Mouse (Mus musculus): Measurements from ENCODE around the gene Bcl7c. TPM values are rescaled to one million over a fixed set of nuclear protein-coding genes. Genes with fewer than 3 reads are reported as not detected.
"Not testable (repeated sequence)": the region's sequence is repeated elsewhere in the genome, so short reads cannot be mapped to it uniquely, and the experiment has no call there.

Bcl7c gene
- polyA plus RNA-seq, 1 experiment = not detected

DNA sequence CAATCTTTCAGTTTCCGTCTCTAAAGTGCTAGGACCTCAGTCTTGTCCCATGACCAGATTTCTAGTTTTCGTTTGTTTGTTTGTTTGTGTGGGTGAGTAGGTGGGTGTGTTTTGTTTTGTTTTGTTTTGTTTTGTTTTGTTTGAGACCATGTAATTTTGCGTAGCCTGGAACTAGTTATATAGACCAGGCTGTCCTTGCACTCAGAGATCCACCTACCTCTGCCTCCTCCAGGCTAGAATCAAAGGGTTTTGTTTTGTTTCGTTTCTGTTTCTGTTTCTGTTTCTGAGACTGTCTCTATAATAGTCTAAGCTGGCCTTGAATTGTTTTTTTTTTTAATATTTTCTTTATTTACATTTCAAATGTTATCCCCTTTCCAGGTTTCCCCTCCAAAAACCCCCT is 62.4 kb downstream of the Bcl7c start:
- H3K27ac ChIP-seq (ENCODE audit: insufficient read depth, low read depth, low read length) = no peak overlapping the region
- no peak for TF ChIP-seq CTCF (IDR thresholded peaks at IDR 0.05; ENCODE audit: insufficient read depth, low read depth, low read length)
- TF ChIP-seq POLR2A (IDR thresholded peaks at IDR 0.05; ENCODE audit: insufficient read depth, low read depth, low read length) = no peak
- H3K4me3 ChIP-seq (ENCODE audit: insufficient read depth, low read depth, low read length) = no peak overlapping the region
- WGBS = 50% methylated on average over 4 of the region's 4 CpGs
- no peaks in the 10 kb centered on the region for H3K4me1 ChIP-seq (ENCODE audit: control insufficient read depth, insufficient read depth, low read length)

DNA sequence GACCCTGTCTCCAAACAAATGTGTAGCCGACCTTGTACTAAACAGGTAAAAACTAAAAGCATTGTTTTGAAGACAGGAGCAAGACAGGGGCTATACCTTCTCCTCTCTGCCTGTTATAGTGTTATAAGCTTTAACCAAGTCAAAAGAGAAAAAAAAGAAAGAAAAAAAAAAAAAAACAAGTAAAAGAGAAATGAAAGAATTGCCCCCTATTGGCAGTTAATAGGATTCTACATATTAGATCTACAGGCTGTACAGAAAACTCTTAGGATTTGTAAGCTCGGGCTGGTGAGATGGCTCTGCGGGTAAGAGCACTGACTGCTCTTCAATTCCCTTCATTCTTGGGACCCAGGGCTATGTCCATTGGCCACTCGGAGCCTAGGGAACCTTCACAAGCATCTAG is 66.5 kb downstream of the Bcl7c start:
- no peak overlapping the region for H3K4me3 ChIP-seq (ENCODE audit: insufficient read depth, low read depth, low read length)
- TF ChIP-seq POLR2A (IDR thresholded peaks at IDR 0.05; ENCODE audit: insufficient read depth, low read depth, low read length) (no peak), CTCF (IDR thresholded peaks at IDR 0.05; ENCODE audit: insufficient read depth, low read depth, low read length) (no peak)
- H3K4me1 ChIP-seq (ENCODE audit: control insufficient read depth, insufficient read depth, low read length) = peaks cover 4% of the 10 kb centered on the region
- 67% methylated on average over 4 of the region's 4 CpGs for whole genome bisulfite sequencing
- H3K27ac ChIP-seq (ENCODE audit: insufficient read depth, low read depth, low read length) = no peak overlapping the region

DNA sequence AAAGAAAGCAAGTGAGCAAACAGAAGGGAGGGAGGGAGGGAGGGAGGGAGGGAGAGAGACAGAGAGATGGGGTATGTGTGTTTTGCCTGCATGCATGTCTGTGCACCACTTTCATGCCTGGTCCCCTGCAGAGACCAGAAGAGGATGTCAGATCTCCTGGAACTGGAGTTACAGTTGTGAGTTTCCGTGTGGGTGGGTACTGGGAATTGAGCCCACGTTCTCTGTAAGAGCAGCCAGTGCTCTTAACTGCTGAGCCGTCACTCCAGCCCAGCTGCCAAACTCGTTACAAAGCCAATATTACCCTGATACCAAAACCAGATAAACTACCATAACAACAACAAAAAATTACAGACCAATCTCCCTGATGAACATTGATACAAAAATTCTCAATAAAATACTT is 67.5 kb downstream of the Bcl7c start:
- Histone ChIP-seq H3K27ac (ENCODE audit: insufficient read depth, low read depth, low read length) (no peak overlapping the region), H3K4me1 (ENCODE audit: control insufficient read depth, insufficient read depth, low read length) (peaks cover 4% of the 10 kb centered on the region), H3K4me3 (ENCODE audit: insufficient read depth, low read depth, low read length) (no peak overlapping the region)
- TF ChIP-seq POLR2A (IDR thresholded peaks at IDR 0.05; ENCODE audit: insufficient read depth, low read depth, low read length) (no peak), CTCF (IDR thresholded peaks at IDR 0.05; ENCODE audit: insufficient read depth, low read depth, low read length) (no peak)
- WGBS = 13% methylated on average over 4 of the region's 4 CpGs

- peaks cover 4% of the 10 kb centered on the region for H3K4me1 ChIP-seq (ENCODE audit: control insufficient read depth, insufficient read depth, low read length)
- WGBS = under 1% methylated on average over 27 of the region's 27 CpGs
- TF ChIP-seq POLR2A (IDR thresholded peaks at IDR 0.05; ENCODE audit: insufficient read depth, low read depth, low read length) = peak; percentile 30; the same call in 1 of the 2 replicates
- no peak for TF ChIP-seq CTCF (IDR thresholded peaks at IDR 0.05; ENCODE audit: insufficient read depth, low read depth, low read length)
- peak overlapping the region; percentile 49 for H3K4me3 ChIP-seq (ENCODE audit: insufficient read depth, low read depth, low read length)
- no peak overlapping the region for H3K27ac ChIP-seq (ENCODE audit: insufficient read depth, low read depth, low read length)
These were observed 71.8 kb downstream of the Bcl7c start for GRCm38 (mm10) chr7:127636963-127637362.

DNA sequence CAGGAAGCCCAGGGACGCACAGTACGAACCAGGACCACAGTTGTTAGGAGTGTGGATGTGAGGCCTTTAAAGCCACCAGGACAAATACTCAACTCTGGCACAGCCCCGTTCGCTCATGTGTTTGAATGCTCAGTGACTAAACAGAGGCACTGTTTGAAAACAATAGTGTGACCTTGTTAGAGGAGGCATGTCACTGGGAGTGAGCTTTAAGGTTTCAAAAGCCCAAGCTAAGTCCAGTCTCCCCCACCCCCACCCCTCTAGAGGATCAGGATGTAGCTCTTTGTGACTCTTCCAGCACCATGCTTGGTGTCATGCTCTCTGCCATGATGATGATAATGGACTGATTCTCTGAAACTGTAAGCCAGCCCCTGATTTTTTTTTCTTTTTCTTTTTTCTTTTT is 77.3 kb downstream of the Bcl7c start:
- no peak overlapping the region for H3K27ac ChIP-seq (ENCODE audit: insufficient read depth, low read depth, low read length)
- 58% methylated on average over 4 of the region's 4 CpGs for WGBS
- H3K4me1 ChIP-seq (ENCODE audit: control insufficient read depth, insufficient read depth, low read length) = no peaks in the 10 kb centered on the region
- no peak for TF ChIP-seq CTCF (IDR thresholded peaks at IDR 0.05; ENCODE audit: insufficient read depth, low read depth, low read length)
- TF ChIP-seq POLR2A (IDR thresholded peaks at IDR 0.05; ENCODE audit: insufficient read depth, low read depth, low read length) = no peak
- no peak overlapping the region for H3K4me3 ChIP-seq (ENCODE audit: insufficient read depth, low read depth, low read length)

DNA sequence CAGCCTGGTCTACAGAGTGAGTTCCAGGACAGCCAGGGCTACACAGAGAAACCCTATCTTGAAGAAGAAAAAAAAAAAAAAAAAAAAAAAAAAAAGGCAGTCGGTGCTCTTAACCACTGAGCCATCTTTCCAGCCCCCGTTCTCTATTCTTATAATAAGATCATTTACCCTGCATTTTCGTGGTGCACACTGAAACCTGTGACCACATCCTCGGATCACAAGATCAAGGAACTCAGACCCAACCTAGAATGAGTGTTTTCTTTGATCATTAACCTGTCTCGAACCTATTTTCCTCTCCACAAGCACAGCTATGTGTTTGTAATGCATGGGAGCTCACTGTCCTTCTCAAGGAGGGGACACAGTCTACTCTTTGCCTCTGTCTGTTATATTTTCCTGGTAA is 80.1 kb downstream of the Bcl7c start:
- WGBS = 86% methylated on average over 5 of the region's 5 CpGs
- H3K4me3 ChIP-seq (ENCODE audit: insufficient read depth, low read depth, low read length) = no peak overlapping the region
- TF ChIP-seq CTCF (IDR thresholded peaks at IDR 0.05; ENCODE audit: insufficient read depth, low read depth, low read length) (no peak), POLR2A (IDR thresholded peaks at IDR 0.05; ENCODE audit: insufficient read depth, low read depth, low read length) (no peak)
- H3K4me1 ChIP-seq (ENCODE audit: control insufficient read depth, insufficient read depth, low read length) = no peaks in the 10 kb centered on the region
- H3K27ac ChIP-seq (ENCODE audit: insufficient read depth, low read depth, low read length) = no peak overlapping the region

DNA sequence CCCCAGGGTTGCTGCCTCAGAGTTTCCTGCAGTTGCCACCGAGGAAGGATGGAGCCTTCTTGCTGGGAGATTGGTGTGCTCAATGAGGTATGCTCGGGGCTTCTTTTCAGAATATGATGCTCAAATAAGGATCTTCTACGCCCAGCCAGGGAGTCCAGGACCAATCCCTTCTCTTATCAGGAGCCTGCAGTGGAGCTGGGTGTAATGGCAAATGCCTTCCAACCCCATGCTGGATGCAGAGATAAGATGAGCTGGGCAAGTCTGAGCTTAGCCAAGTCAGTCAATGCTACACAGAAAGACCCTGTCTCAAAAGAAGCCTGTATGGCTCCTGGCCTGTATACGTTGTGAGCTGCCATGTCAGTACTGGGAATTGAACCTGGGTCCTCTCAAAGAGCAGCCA is 82.3 kb downstream of the Bcl7c start:
- H3K4me3 ChIP-seq (ENCODE audit: insufficient read depth, low read depth, low read length) = no peak overlapping the region
- no peaks in the 10 kb centered on the region for H3K4me1 ChIP-seq (ENCODE audit: control insufficient read depth, insufficient read depth, low read length)
- WGBS = 94% methylated on average over 4 of the region's 4 CpGs
- no peak for TF ChIP-seq POLR2A (IDR thresholded peaks at IDR 0.05; ENCODE audit: insufficient read depth, low read depth, low read length)
- no peak for TF ChIP-seq CTCF (IDR thresholded peaks at IDR 0.05; ENCODE audit: insufficient read depth, low read depth, low read length)
- no peak overlapping the region for H3K27ac ChIP-seq (ENCODE audit: insufficient read depth, low read depth, low read length)

DNA sequence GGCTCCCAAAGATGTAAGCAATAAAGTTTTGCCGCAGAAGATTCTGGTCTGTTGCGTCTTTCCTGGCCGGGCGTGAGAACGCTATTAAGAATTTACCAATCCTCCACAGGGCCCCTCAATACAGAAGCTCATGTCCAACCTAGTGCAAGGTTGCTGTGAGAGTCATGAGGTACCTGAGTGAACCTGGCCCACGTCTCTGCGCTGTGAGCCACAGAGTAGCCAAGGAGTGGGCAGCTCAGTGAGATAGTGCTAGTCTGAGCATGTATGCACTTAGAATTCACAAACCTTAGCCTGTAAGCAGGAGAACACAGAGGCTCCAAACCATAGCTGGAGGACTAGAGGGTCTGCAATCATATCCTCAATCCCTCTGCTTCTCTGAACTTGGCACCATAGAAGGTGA is 82.7 kb downstream of the Bcl7c start:
- no peak for TF ChIP-seq CTCF (IDR thresholded peaks at IDR 0.05; ENCODE audit: insufficient read depth, low read depth, low read length)
- no peak for TF ChIP-seq POLR2A (IDR thresholded peaks at IDR 0.05; ENCODE audit: insufficient read depth, low read depth, low read length)

GRCm38 (mm10) chr7:127618402-127618801 is 90.3 kb downstream of the Bcl7c start:
- not testable (repeated sequence) for H3K4me3 ChIP-seq (ENCODE audit: insufficient read depth, low read depth, low read length); H3K27ac ChIP-seq (ENCODE audit: insufficient read depth, low read depth, low read length)
- H3K4me1 ChIP-seq (ENCODE audit: control insufficient read depth, insufficient read depth, low read length) = peaks cover 17% of the 10 kb centered on the region
- 77% methylated on average over 7 of the region's 8 CpGs for WGBS

More for the DNA sequence above, 82.7 kb downstream of the Bcl7c start:
- no peaks in the 10 kb centered on the region for H3K4me1 ChIP-seq (ENCODE audit: control insufficient read depth, insufficient read depth, low read length)
- no peak overlapping the region for H3K4me3 ChIP-seq (ENCODE audit: insufficient read depth, low read depth, low read length)
- WGBS = 98% methylated on average over 7 of the region's 7 CpGs
- no peak overlapping the region for H3K27ac ChIP-seq (ENCODE audit: insufficient read depth, low read depth, low read length)

DNA sequence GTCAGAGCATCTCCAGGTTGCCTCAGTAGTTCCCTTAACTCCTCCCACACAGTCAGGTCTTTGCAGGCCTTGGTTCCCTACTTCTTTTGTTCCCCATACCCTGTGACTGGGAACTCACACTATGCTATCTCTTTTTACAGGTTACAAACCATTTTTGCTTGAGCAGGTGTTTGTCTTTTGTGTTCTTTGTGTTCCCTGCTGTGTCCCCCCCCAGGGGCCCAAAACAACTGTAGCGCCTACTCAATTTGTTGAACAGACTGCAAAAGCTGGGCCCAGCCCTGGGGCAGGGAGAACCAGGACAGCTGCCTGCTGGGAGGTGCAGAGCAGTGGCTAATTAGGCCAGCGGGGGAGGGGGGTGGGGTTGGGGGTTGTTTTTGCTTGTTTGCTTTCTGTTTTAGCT is 90.8 kb downstream of the Bcl7c start:
- no peak for TF ChIP-seq CTCF (IDR thresholded peaks at IDR 0.05; ENCODE audit: insufficient read depth, low read depth, low read length)
- no peak for TF ChIP-seq POLR2A (IDR thresholded peaks at IDR 0.05; ENCODE audit: insufficient read depth, low read depth, low read length)
- Histone ChIP-seq H3K27ac (ENCODE audit: insufficient read depth, low read depth, low read length) (no peak overlapping the region), H3K4me3 (ENCODE audit: insufficient read depth, low read depth, low read length) (no peak overlapping the region), H3K4me1 (ENCODE audit: control insufficient read depth, insufficient read depth, low read length) (peaks cover 20% of the 10 kb centered on the region)
- 16% methylated on average over 2 of the region's 2 CpGs for WGBS
